Mouse (Mus musculus) large intestine, adult 2 months (tissue): Measurements from ENCODE around the gene Trpv4. TPM values are rescaled to one million over a fixed set of nuclear protein-coding genes. Genes with fewer than 3 reads are reported as not detected.

Source experiments
- DNase-seq: peaks from one replicate; pipeline ENCODE4 v3.0.0-alpha.2; 2012; ENCODE audit warnings: low read depth, low spot score
- WGBS: fragments of 180-500 bp; shearing (Covaris S2); methylation state at CpG from one replicate; pipeline ENCODE4 v1.1.7; 2018; 5-methylcytosine and 5-hydroxymethylcytosine counted together
- polyA plus RNA-seq: library from polyadenylated mRNA; depleted of rRNA; stranded (reverse); fragments of >200 nt; gene quantifications from 2 replicates; pipeline ENCODE4 v1.2.3, GENCODE M21; 2012; rRNA removed

Gene Trpv4
- polyA plus RNA-seq, 1 experiment, result 2.2 TPM

DNA sequence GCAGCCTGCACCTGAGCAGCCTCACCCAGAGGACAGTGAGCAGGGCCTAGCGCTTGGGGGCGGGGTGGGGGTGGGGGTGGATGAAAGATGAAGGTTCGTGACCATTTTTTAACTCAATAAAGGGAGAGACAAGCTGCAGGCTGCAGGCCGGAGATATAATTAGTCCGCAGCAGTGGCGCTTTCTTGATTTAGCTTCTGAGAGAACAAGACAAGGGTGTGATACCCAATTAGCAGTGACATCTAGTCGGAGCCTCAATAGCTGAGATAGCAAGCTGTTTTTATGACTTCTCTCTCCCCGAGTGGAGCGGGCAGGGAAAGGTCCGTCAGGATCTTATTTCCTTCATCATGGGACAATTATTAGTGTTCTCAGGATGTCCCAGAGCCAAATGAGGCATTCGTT lies 83.2 kb downstream of the Trpv4 start:
- 72% methylated on average over 11 of the region's 11 CpGs for WGBS
- DNase-seq, result no peak

DNA sequence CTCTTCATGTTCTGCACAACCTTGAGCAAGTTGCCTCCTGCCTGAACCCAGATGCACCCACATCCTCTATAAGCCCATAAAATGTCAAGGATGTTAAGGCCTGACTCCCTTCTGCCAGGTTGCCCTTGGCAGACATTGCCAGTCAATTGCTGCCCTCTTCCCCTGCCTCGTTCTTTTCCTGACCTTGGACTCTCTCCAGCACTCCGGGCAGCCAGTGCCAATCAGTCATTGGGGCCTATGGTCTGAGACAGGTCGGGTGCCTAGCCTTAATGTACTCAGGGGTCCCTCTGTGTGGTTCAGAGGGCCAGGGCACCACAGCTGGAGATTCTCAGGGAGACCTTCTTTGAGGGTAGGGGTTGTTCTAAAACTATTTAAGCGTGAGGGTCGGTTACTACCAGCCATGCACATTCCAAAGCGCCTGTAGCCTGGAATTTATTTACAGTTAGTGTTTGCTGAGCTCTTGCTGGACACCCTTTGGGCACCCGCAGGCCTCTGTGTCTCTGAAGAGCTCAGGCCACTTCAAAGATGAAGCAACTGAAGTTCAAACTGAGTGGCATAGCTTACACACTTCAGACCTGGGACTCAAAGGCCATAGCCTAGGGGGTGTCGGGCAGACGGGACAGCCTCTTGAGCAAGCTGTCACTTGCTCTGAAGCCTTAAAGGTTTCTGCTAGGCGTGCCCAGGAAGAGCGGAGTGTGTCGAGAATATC lies 84.1 kb downstream of the Trpv4 start:
- no peak for DNase-seq
- WGBS, result 52% methylated on average over 12 of the region's 12 CpGs

DNA sequence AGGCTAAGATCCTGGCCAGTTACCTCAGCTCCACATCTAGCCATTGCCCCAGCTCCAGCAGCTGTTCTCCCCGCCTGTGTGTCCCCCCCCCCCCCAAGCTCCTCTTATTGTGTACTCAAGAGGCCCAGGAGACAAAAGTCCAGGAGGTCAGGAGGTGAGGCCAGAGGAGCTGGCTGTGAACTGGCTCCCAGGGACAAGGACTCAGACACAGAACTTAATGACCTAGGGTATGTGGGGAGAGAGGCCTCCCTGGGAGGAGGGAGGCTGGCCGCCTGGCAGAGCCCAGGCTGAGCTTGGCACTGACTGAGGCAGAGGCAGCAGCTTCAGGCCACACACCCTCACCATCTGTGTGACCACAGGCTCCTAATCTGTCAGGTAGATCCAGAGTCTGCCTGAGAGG lies 85.2 kb downstream of the Trpv4 start:
- no peak for DNase-seq
- 39% methylated on average over 2 of the region's 2 CpGs for WGBS

Other genes with a start within 250 kb of the Trpv4 start
- gene Mmab, start 214.4 kb downstream of the Trpv4 start, polyA plus RNA-seq, result 8.0 and 10.5 TPM in 2 replicates
- gene Mvk, start 214.2 kb downstream of the Trpv4 start, polyA plus RNA-seq, result 42.3 and 43.1 TPM in 2 replicates
- 2.7 and 2.8 TPM in 2 replicates for gene Fam222a, start 90.4 kb downstream of the Trpv4 start, polyA plus RNA-seq
- 169 and 205 TPM in 2 replicates for gene Gltp, start 32.6 kb upstream of the Trpv4 start, polyA plus RNA-seq
- gene Tchp, start 49.3 kb upstream of the Trpv4 start, polyA plus RNA-seq, result 6.5 and 9.4 TPM in 2 replicates
- 98.4 and 131 TPM in 2 replicates for gene Ankrd13a, start 116.3 kb upstream of the Trpv4 start, polyA plus RNA-seq
- gene Git2, start 117.1 kb upstream of the Trpv4 start, polyA plus RNA-seq, result 23.1 and 29.7 TPM in 2 replicates
- gene 1500011B03Rik, start 165.0 kb upstream of the Trpv4 start, polyA plus RNA-seq, result 14.6 and 17.6 TPM in 2 replicates
- gene 4930519G04Rik, start 195.2 kb upstream of the Trpv4 start, polyA plus RNA-seq, result not detected in 2 replicates
- not detected in 2 replicates for gene Gm9936, start 200.3 kb upstream of the Trpv4 start, polyA plus RNA-seq
- 20.7 and 47.4 TPM in 2 replicates for gene Oasl2, start 238.5 kb upstream of the Trpv4 start, polyA plus RNA-seq